Mouse (Mus musculus): ENCODE measurements around the gene Spice1.

Spice1 gene

GRCm38 (mm10) chr16:44347071-44347901 is at the start of gene Spice1:
Gene Spice1 (plus strand): TSS chr16:44347121.
- Histone ChIP-seq H3K4me1 (replicated peaks; ENCODE audit: low read depth, low read length) (peaks cover 31% of the 10 kb centered on the region), H3K4me3 (replicated peaks; ENCODE audit: low read length) (peak within 1 kb of the TSS; percentile 95), H3K27me3 (ENCODE audit: insufficient read depth, low read length) (no peaks in the 10 kb centered on the region), H3K36me3 (ENCODE audit: insufficient read depth, low read length) (no peaks in the 10 kb centered on the region), H3K9me3 (ENCODE audit: low read length) (no peaks in the 10 kb centered on the region)
- TF ChIP-seq CTCF (conservative IDR thresholded peaks at IDR 0.05; ENCODE audit: low read length) (no peak), NANOG (IDR thresholded peaks at IDR 0.05; ENCODE audit: borderline replicate concordance, low read length) (no peak), POU5F1 (IDR thresholded peaks at IDR 0.05; ENCODE audit: borderline replicate concordance, low read length) (no peak)

GRCm38 (mm10) chr16:44299438-44300093 is 47.4 kb upstream of the Spice1 start:
- H3K9me3 ChIP-seq (ENCODE audit: low read length), result no peaks in the 10 kb centered on the region
- no peak for TF ChIP-seq POU5F1 (IDR thresholded peaks at IDR 0.05; ENCODE audit: borderline replicate concordance, low read length)
- no peak for TF ChIP-seq NANOG (IDR thresholded peaks at IDR 0.05; ENCODE audit: borderline replicate concordance, low read length)
- TF ChIP-seq CTCF (conservative IDR thresholded peaks at IDR 0.05; ENCODE audit: low read length), result peak; percentile 100
- peaks cover 7% of the 10 kb centered on the region; the same call in 1 of the 2 replicates for H3K27me3 ChIP-seq (ENCODE audit: insufficient read depth, low read length)
- H3K36me3 ChIP-seq (ENCODE audit: insufficient read depth, low read length), result no peaks in the 10 kb centered on the region
- H3K4me1 ChIP-seq (replicated peaks; ENCODE audit: low read depth, low read length), result 0 out of 2 replicates have a peak, but pooled peaks cover 4% of the 10 kb centered on the region
- no peak overlapping the region for H3K4me3 ChIP-seq (replicated peaks; ENCODE audit: low read length)

GRCm38 (mm10) chr16:44302126-44302892 is 44.6 kb upstream of the Spice1 start:
- H3K4me3 ChIP-seq (replicated peaks; ENCODE audit: low read length), result no peak overlapping the region
- H3K27me3 ChIP-seq (ENCODE audit: insufficient read depth, low read length), result peaks cover 7% of the 10 kb centered on the region; the same call in 1 of the 2 replicates
- H3K9me3 ChIP-seq (ENCODE audit: low read length), result no peaks in the 10 kb centered on the region
- 0 out of 2 replicates have a peak, but pooled peaks cover 4% of the 10 kb centered on the region for H3K4me1 ChIP-seq (replicated peaks; ENCODE audit: low read depth, low read length)
- TF ChIP-seq CTCF (conservative IDR thresholded peaks at IDR 0.05; ENCODE audit: low read length) (no peak), NANOG (IDR thresholded peaks at IDR 0.05; ENCODE audit: borderline replicate concordance, low read length) (no peak), POU5F1 (IDR thresholded peaks at IDR 0.05; ENCODE audit: borderline replicate concordance, low read length) (no peak)
- no peaks in the 10 kb centered on the region for H3K36me3 ChIP-seq (ENCODE audit: insufficient read depth, low read length)

GRCm38 (mm10) chr16:44303822-44304221 is 43.1 kb upstream of the Spice1 start:
- H3K4me3 ChIP-seq (replicated peaks; ENCODE audit: low read length), result no peak overlapping the region
- H3K4me1 ChIP-seq (replicated peaks; ENCODE audit: low read depth, low read length), result 0 out of 2 replicates have a peak, but pooled peaks cover 4% of the 10 kb centered on the region
- TF ChIP-seq POU5F1 (IDR thresholded peaks at IDR 0.05; ENCODE audit: borderline replicate concordance, low read length) (no peak), NANOG (IDR thresholded peaks at IDR 0.05; ENCODE audit: borderline replicate concordance, low read length) (no peak), CTCF (conservative IDR thresholded peaks at IDR 0.05; ENCODE audit: low read length) (no peak)
- peaks cover 4% of the 10 kb centered on the region; the same call in 1 of the 2 replicates for H3K27me3 ChIP-seq (ENCODE audit: insufficient read depth, low read length)
- H3K36me3 ChIP-seq (ENCODE audit: insufficient read depth, low read length), result no peaks in the 10 kb centered on the region
- no peaks in the 10 kb centered on the region for H3K9me3 ChIP-seq (ENCODE audit: low read length)

GRCm38 (mm10) chr16:44305606-44306005 is 41.3 kb upstream of the Spice1 start:
- TF ChIP-seq NANOG (IDR thresholded peaks at IDR 0.05; ENCODE audit: borderline replicate concordance, low read length), result no peak
- no peak for TF ChIP-seq CTCF (conservative IDR thresholded peaks at IDR 0.05; ENCODE audit: low read length)
- TF ChIP-seq POU5F1 (IDR thresholded peaks at IDR 0.05; ENCODE audit: borderline replicate concordance, low read length), result no peak
- Histone ChIP-seq H3K27me3 (ENCODE audit: insufficient read depth, low read length) (peaks cover 4% of the 10 kb centered on the region; the same call in 1 of the 2 replicates), H3K4me1 (replicated peaks; ENCODE audit: low read depth, low read length) (no peaks in the 10 kb centered on the region), H3K36me3 (ENCODE audit: insufficient read depth, low read length) (no peaks in the 10 kb centered on the region), H3K4me3 (replicated peaks; ENCODE audit: low read length) (no peak overlapping the region), H3K9me3 (ENCODE audit: low read length) (no peaks in the 10 kb centered on the region)

GRCm38 (mm10) chr16:44313422-44313821 is 33.5 kb upstream of the Spice1 start:
- no peak overlapping the region for H3K4me3 ChIP-seq (replicated peaks; ENCODE audit: low read length)
- no peaks in the 10 kb centered on the region for H3K36me3 ChIP-seq (ENCODE audit: insufficient read depth, low read length)
- H3K9me3 ChIP-seq (ENCODE audit: low read length), result no peaks in the 10 kb centered on the region
- TF ChIP-seq CTCF (conservative IDR thresholded peaks at IDR 0.05; ENCODE audit: low read length), result no peak
- TF ChIP-seq NANOG (IDR thresholded peaks at IDR 0.05; ENCODE audit: borderline replicate concordance, low read length), result no peak
- TF ChIP-seq POU5F1 (IDR thresholded peaks at IDR 0.05; ENCODE audit: borderline replicate concordance, low read length), result no peak
- no peaks in the 10 kb centered on the region for H3K27me3 ChIP-seq (ENCODE audit: insufficient read depth, low read length)
- H3K4me1 ChIP-seq (replicated peaks; ENCODE audit: low read depth, low read length), result no peaks in the 10 kb centered on the region

GRCm38 (mm10) chr16:44316350-44316749 is 30.6 kb upstream of the Spice1 start:
- Histone ChIP-seq H3K4me3 (replicated peaks; ENCODE audit: low read length) (no peak overlapping the region), H3K27me3 (ENCODE audit: insufficient read depth, low read length) (no peaks in the 10 kb centered on the region), H3K9me3 (ENCODE audit: low read length) (no peaks in the 10 kb centered on the region), H3K4me1 (replicated peaks; ENCODE audit: low read depth, low read length) (peaks cover 3% of the 10 kb centered on the region; the same call in 1 of the 2 replicates), H3K36me3 (ENCODE audit: insufficient read depth, low read length) (no peaks in the 10 kb centered on the region)
- TF ChIP-seq POU5F1 (IDR thresholded peaks at IDR 0.05; ENCODE audit: borderline replicate concordance, low read length) (no peak), CTCF (conservative IDR thresholded peaks at IDR 0.05; ENCODE audit: low read length) (no peak), NANOG (IDR thresholded peaks at IDR 0.05; ENCODE audit: borderline replicate concordance, low read length) (no peak)

- H3K4me1 ChIP-seq (replicated peaks; ENCODE audit: low read depth, low read length), result peaks cover 8% of the 10 kb centered on the region
- no peaks in the 10 kb centered on the region for H3K27me3 ChIP-seq (ENCODE audit: insufficient read depth, low read length)
- no peak overlapping the region for H3K4me3 ChIP-seq (replicated peaks; ENCODE audit: low read length)
- H3K9me3 ChIP-seq (ENCODE audit: low read length), result no peaks in the 10 kb centered on the region
- no peaks in the 10 kb centered on the region for H3K36me3 ChIP-seq (ENCODE audit: insufficient read depth, low read length)
- TF ChIP-seq POU5F1 (IDR thresholded peaks at IDR 0.05; ENCODE audit: borderline replicate concordance, low read length), result no peak
- no peak for TF ChIP-seq NANOG (IDR thresholded peaks at IDR 0.05; ENCODE audit: borderline replicate concordance, low read length)
- no peak for TF ChIP-seq CTCF (conservative IDR thresholded peaks at IDR 0.05; ENCODE audit: low read length)
Observed at GRCm38 (mm10) chr16:44320232-44320631, 26.7 kb upstream of the Spice1 start.

All from E14TG2a.4 (cell line).